Comparison of ENCODE assay signal across 9 mouse cellular contexts in the genomic region with DNA sequence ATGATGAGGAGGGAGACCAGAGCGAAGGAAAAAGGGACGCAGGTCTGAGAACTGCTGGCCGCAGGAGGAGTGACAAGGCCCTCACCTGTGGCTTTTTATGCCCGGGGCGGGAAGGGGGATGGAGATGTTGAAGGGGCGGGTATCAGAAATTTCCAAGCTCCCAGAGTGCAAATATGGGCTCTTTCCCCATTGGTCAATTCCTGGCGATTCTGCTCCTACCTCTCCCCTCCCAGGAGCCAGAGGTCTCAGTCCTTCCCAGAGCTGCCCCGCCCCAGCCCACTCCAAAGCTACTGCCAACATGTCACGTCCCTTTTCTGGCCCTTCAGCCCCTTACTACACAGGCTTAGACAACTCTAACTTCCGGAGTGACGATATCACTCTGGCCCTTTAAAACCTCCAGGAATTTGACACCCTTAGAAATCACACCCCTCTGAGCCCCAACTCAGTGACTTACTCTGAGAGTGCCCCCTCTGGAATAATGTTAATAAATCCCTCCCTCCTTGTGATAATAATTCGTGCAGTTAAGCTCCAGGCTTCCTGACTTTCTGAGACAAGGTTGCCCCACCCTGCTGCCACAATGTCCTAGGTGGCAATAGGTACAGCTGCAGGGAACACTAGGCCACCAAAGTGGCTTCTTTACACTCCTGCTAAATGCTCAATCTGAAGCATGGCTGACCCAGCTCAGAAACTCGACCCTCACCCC. TPM values are rescaled to one million over a fixed set of nuclear protein-coding genes. Genes with fewer than 3 reads are reported as not detected.
A peak's percentile ranks its signal among the peaks of the same experiment; 100 is the strongest.
DNase-seq lines count a peak whose midpoint lies in the region; ATAC-seq and TF ChIP-seq lines count a peak whose summit lies in the region.
"Had no signal": no experiment of that assay in that cellular context is flagged by ENCODE, and none has a peak within 500 bp of the region (broad histone marks: within the 10 kb centered on the region; RNA-seq: fewer than 3 reads in every experiment).

No protein-coding gene starts in this region.

- peak overlapping the region; percentile 26; the same call in 1 of the 2 replicates for H3K4me2 ChIP-seq in forebrain, embryonic 15.5 days (replicated peaks)
- peak overlapping the region; percentile 60 for H3K4me2 ChIP-seq in limb, embryonic 12.5 days
- H3K4me2 ChIP-seq in midbrain, postnatal 0 days (ENCODE audit: low read depth, low read length, poor library complexity, severe bottlenecking) = peak overlapping the region; percentile 62

- peak overlapping the region; percentile 79 for H3K27ac ChIP-seq in heart, embryonic 10.5 days
- H3K27ac ChIP-seq in forebrain, embryonic 15.5 days (replicated peaks) = no peak overlapping the region
- no peak overlapping the region for H3K27ac ChIP-seq in limb, embryonic 12.5 days
- H3K27ac ChIP-seq in midbrain, postnatal 0 days (ENCODE audit: low read depth, low read length) = no peak overlapping the region
- H3K27ac ChIP-seq: macrophage had no signal

- peaks cover 46% of the 10 kb centered on the region for H3K4me1 ChIP-seq in heart, embryonic 10.5 days
- H3K4me1 ChIP-seq in forebrain, embryonic 15.5 days = 0 out of 2 replicates have a peak, but pooled peaks cover 6% of the 10 kb centered on the region
- peaks cover 19% of the 10 kb centered on the region for H3K4me1 ChIP-seq in limb, embryonic 12.5 days (replicated peaks)
- H3K4me1 ChIP-seq in midbrain, postnatal 0 days (ENCODE audit: insufficient read depth, low read length) = peaks cover 8% of the 10 kb centered on the region; the same call in 1 of the 2 replicates

- no peak for ATAC-seq in forebrain, embryonic 15.5 days (replicated peaks)
- 0 out of 2 replicates have a peak, but pooled peaks have one; percentile 33 for ATAC-seq in limb, embryonic 12.5 days (ENCODE audit: insufficient number of reproducible peaks, insufficient read depth, low FRiP score, low TSS enrichment, low read depth)
- ATAC-seq in midbrain, postnatal 0 days (ENCODE audit: low FRiP score) = no peak
- ATAC-seq in granulocyte monocyte progenitor cell, adult 5-6 weeks (replicated peaks; ENCODE audit: poor library complexity, severe bottlenecking) = no peak

- 3% methylated on average over 13 of the region's 13 CpGs for WGBS in heart, embryonic 10.5 days
- WGBS in forebrain, embryonic 15.5 days = 4% methylated on average over 13 of the region's 13 CpGs
- WGBS in limb, embryonic 12.5 days = 4% methylated on average over 13 of the region's 13 CpGs
- 7% methylated on average over 12 of the region's 13 CpGs for WGBS in midbrain, postnatal 0 days

- H3K4me3 ChIP-seq in heart, embryonic 10.5 days = peak overlapping the region; percentile 66
- H3K4me3 ChIP-seq in forebrain, embryonic 15.5 days = 0 out of 2 replicates have a peak overlapping the region, but pooled peaks have one; percentile 7
- H3K4me3 ChIP-seq in limb, embryonic 12.5 days (replicated peaks) = peak overlapping the region; percentile 28
- peak overlapping the region; percentile 31 for H3K4me3 ChIP-seq in midbrain, postnatal 0 days (ENCODE audit: low read depth, low read length)

- no peak for DNase-seq in heart, embryonic 10.5 days (ENCODE audit: low spot score)
- no peak for DNase-seq in heart, postnatal 25 days (ENCODE audit: low spot score)
- DNase-seq in midbrain, postnatal 0 days (ENCODE audit: low spot score) = no peak
- no peak for DNase-seq in frontal cortex, postnatal 14 days (ENCODE audit: low spot score in 2 of 2)
- DNase-seq in adrenal gland, postnatal 10 days = no peak

- peaks cover 29% of the 10 kb centered on the region for H3K27me3 ChIP-seq in heart, embryonic 10.5 days (ENCODE audit: insufficient read depth, poor library complexity, severe bottlenecking)
- H3K27me3 ChIP-seq in forebrain, embryonic 15.5 days = peaks cover 29% of the 10 kb centered on the region
- H3K27me3 ChIP-seq in limb, embryonic 12.5 days = peaks cover 38% of the 10 kb centered on the region
- peaks cover 12% of the 10 kb centered on the region for H3K27me3 ChIP-seq in midbrain, postnatal 0 days (ENCODE audit: insufficient read depth, low read length)

- H3K9ac ChIP-seq in forebrain, embryonic 15.5 days (replicated peaks) = no peak overlapping the region
- H3K9ac ChIP-seq in limb, embryonic 12.5 days (replicated peaks) = no peak overlapping the region; the same call in 1 of the 2 replicates
- 0 out of 2 replicates have a peak overlapping the region, but pooled peaks have one; percentile 29 for H3K9ac ChIP-seq in midbrain, postnatal 0 days (replicated peaks; ENCODE audit: low read length, poor library complexity, severe bottlenecking)

- H3K36me3 ChIP-seq in heart, embryonic 10.5 days = peaks cover 13% of the 10 kb centered on the region
- H3K36me3 ChIP-seq in forebrain, embryonic 15.5 days = no peaks in the 10 kb centered on the region
- no peaks in the 10 kb centered on the region for H3K36me3 ChIP-seq in limb, embryonic 12.5 days
- H3K36me3 ChIP-seq in midbrain, postnatal 0 days (ENCODE audit: insufficient read depth, low read length) = no peaks in the 10 kb centered on the region

- intact Hi-C loops in heart, postnatal 25 days (cut with DNase I) = no loop called here

- TF ChIP-seq CTCF in midbrain, postnatal 0 days (IDR thresholded peaks at IDR 0.05) = no peak

- H3K9me3 ChIP-seq in heart, embryonic 10.5 days = no peaks in the 10 kb centered on the region
- no peaks in the 10 kb centered on the region for H3K9me3 ChIP-seq in forebrain, embryonic 15.5 days
- H3K9me3 ChIP-seq in limb, embryonic 12.5 days = no peaks in the 10 kb centered on the region
- H3K9me3 ChIP-seq in midbrain, postnatal 0 days (ENCODE audit: low read length) = no peaks in the 10 kb centered on the region

RNA-seq across cellular contexts. Expression of a gene that starts 2.5 kb away (rescaled TPM):
- polyA plus RNA-seq in heart, embryonic 10.5 days (2016; fragmentation: Nextera tagmentation; extraction: Ambion mirVana) = 76.3 and 86.1 TPM in 2 replicates
- total RNA-seq in heart, postnatal 25 days (2021) = 10 to 100 TPM in 1 of 2 experiments, 1 to 10 TPM in 1; 9.8 to 16.4 TPM
- 0.32 and 3.8 TPM in 2 replicates for polyA plus RNA-seq in forebrain, embryonic 15.5 days (2015; fragmentation: Nextera tagmentation; extraction: Ambion mirVana)
- polyA plus RNA-seq in limb, embryonic 12.5 days (2016; fragmentation: Nextera tagmentation; extraction: Ambion mirVana) = 8.4 and 8.7 TPM in 2 replicates
- 1.6 and 5.4 TPM in 2 replicates for total RNA-seq in midbrain, postnatal 0 days (2014; rRNA removed)
- polyA plus RNA-seq in midbrain, postnatal 0 days (2015; fragmentation: Nextera tagmentation; extraction: Ambion mirVana) = 6.5 and 8.1 TPM in 2 replicates
- not detected in 2 replicates for total RNA-seq in granulocyte monocyte progenitor cell, adult 5-6 weeks (2014; fragmentation: Nextera tagmentation)
- total RNA-seq in granulocyte monocyte progenitor cell, adult 5-6 weeks (2017) = not detected in 2 replicates
- 10 to 100 TPM in 1 of 2 experiments, 1 to 10 TPM in 1; 9.5 to 11.0 TPM for total RNA-seq in adrenal gland, postnatal 10 days (2021)
- polyA plus RNA-seq: macrophage had no signal

RNA-seq across cellular contexts. Expression of a gene that starts 10.3 kb away (rescaled TPM):
- polyA plus RNA-seq in heart, embryonic 10.5 days (2016; fragmentation: Nextera tagmentation; extraction: Ambion mirVana) = 0.11 and 1.5 TPM in 2 replicates
- not detected for total RNA-seq in heart, postnatal 25 days (2021)
- polyA plus RNA-seq in forebrain, embryonic 15.5 days (2015; fragmentation: Nextera tagmentation; extraction: Ambion mirVana) = 0.60 TPM in 1 of 2 replicates, not detected in the other
- 42.4 and 61.2 TPM in 2 replicates for polyA plus RNA-seq in limb, embryonic 12.5 days (2016; fragmentation: Nextera tagmentation; extraction: Ambion mirVana)
- total RNA-seq in midbrain, postnatal 0 days (2014; rRNA removed) = 0.33 and 6.0 TPM in 2 replicates
- 0.22 and 0.43 TPM in 2 replicates for polyA plus RNA-seq in midbrain, postnatal 0 days (2015; fragmentation: Nextera tagmentation; extraction: Ambion mirVana)
- total RNA-seq in granulocyte monocyte progenitor cell, adult 5-6 weeks (2014; fragmentation: Nextera tagmentation) = not detected in 2 replicates
- not detected in 2 replicates for total RNA-seq in granulocyte monocyte progenitor cell, adult 5-6 weeks (2017)
- not detected for total RNA-seq in adrenal gland, postnatal 10 days (2021)
- polyA plus RNA-seq: macrophage had no signal

RNA-seq across cellular contexts. Expression of a gene that starts 24.6 kb away (rescaled TPM):
- polyA plus RNA-seq in heart, embryonic 10.5 days (2016; fragmentation: Nextera tagmentation; extraction: Ambion mirVana) = 0.10 TPM in 1 of 2 replicates, not detected in the other
- not detected for total RNA-seq in heart, postnatal 25 days (2021)
- polyA plus RNA-seq in forebrain, embryonic 15.5 days (2015; fragmentation: Nextera tagmentation; extraction: Ambion mirVana) = not detected in 2 replicates
- not detected in 2 replicates for polyA plus RNA-seq in limb, embryonic 12.5 days (2016; fragmentation: Nextera tagmentation; extraction: Ambion mirVana)
- total RNA-seq in midbrain, postnatal 0 days (2014; rRNA removed) = not detected in 2 replicates
- polyA plus RNA-seq in midbrain, postnatal 0 days (2015; fragmentation: Nextera tagmentation; extraction: Ambion mirVana) = not detected in 2 replicates
- total RNA-seq in granulocyte monocyte progenitor cell, adult 5-6 weeks (2014; fragmentation: Nextera tagmentation) = not detected in 2 replicates
- not detected in 2 replicates for total RNA-seq in granulocyte monocyte progenitor cell, adult 5-6 weeks (2017)
- total RNA-seq in adrenal gland, postnatal 10 days (2021) = not detected
- polyA plus RNA-seq: macrophage had no signal

RNA-seq across cellular contexts. Expression of a gene that starts 40.6 kb away (rescaled TPM):
- 0.08 TPM in 1 of 2 replicates, not detected in the other for polyA plus RNA-seq in heart, embryonic 10.5 days (2016; fragmentation: Nextera tagmentation; extraction: Ambion mirVana)
- not detected for total RNA-seq in heart, postnatal 25 days (2021)
- polyA plus RNA-seq in forebrain, embryonic 15.5 days (2015; fragmentation: Nextera tagmentation; extraction: Ambion mirVana) = not detected in 2 replicates
- polyA plus RNA-seq in limb, embryonic 12.5 days (2016; fragmentation: Nextera tagmentation; extraction: Ambion mirVana) = 0.13 and 0.16 TPM in 2 replicates
- 0.44 TPM in 1 of 2 replicates, not detected in the other for total RNA-seq in midbrain, postnatal 0 days (2014; rRNA removed)
- polyA plus RNA-seq in midbrain, postnatal 0 days (2015; fragmentation: Nextera tagmentation; extraction: Ambion mirVana) = not detected in 2 replicates
- total RNA-seq in granulocyte monocyte progenitor cell, adult 5-6 weeks (2014; fragmentation: Nextera tagmentation) = 0.39 TPM in 1 of 2 replicates, not detected in the other
- not detected in 2 replicates for total RNA-seq in granulocyte monocyte progenitor cell, adult 5-6 weeks (2017)
- under 1 TPM; 0.21 to 0.51 TPM for total RNA-seq in adrenal gland, postnatal 10 days (2021)
- polyA plus RNA-seq: macrophage had no signal

RNA-seq across cellular contexts. Expression of a gene that starts 47.0 kb away (rescaled TPM):
- not detected in 2 replicates for polyA plus RNA-seq in heart, embryonic 10.5 days (2016; fragmentation: Nextera tagmentation; extraction: Ambion mirVana)
- not detected for total RNA-seq in heart, postnatal 25 days (2021)
- not detected in 2 replicates for polyA plus RNA-seq in forebrain, embryonic 15.5 days (2015; fragmentation: Nextera tagmentation; extraction: Ambion mirVana)
- polyA plus RNA-seq in limb, embryonic 12.5 days (2016; fragmentation: Nextera tagmentation; extraction: Ambion mirVana) = not detected in 2 replicates
- not detected in 2 replicates for total RNA-seq in midbrain, postnatal 0 days (2014; rRNA removed)
- not detected in 2 replicates for polyA plus RNA-seq in midbrain, postnatal 0 days (2015; fragmentation: Nextera tagmentation; extraction: Ambion mirVana)
- total RNA-seq in granulocyte monocyte progenitor cell, adult 5-6 weeks (2014; fragmentation: Nextera tagmentation) = not detected in 2 replicates
- not detected in 2 replicates for total RNA-seq in granulocyte monocyte progenitor cell, adult 5-6 weeks (2017)
- under 1 TPM in 1 of 2 experiments, not detected in 1; 0.21 TPM for total RNA-seq in adrenal gland, postnatal 10 days (2021)
- polyA plus RNA-seq: macrophage had no signal

Comparison
In these comparisons a context has a peak if more than half of its experiments do, and no peak if none do; other contexts are left out.
1. H3K4me3 ChIP-seq: peak in every context shown above with its lines; median percentile 66 in heart, embryonic 10.5 days; 31 in midbrain, postnatal 0 days; 28 in limb, embryonic 12.5 days; 7 in forebrain, embryonic 15.5 days.